Mouse (Mus musculus) T-helper 1 cell (primary cell): ENCODE results near the gene Crlf1.

Experiments
- in situ Hi-C: fragments of 300-600 bp; cut with MboI, MseI; formaldehyde crosslinking; loops from one replicate; pipeline ENCODE4 v1.15.1; 2025; ENCODE audit warnings: high pct_unique_total_duplicates

Crlf1 gene

GRCm38 (mm10) chr8:70546412-70546811 lies 53.5 kb downstream of the Crlf1 start:
- in situ Hi-C loops: no loop called here

- in situ Hi-C loops: no loop called here
Measured at GRCm38 (mm10) chr8:70547762-70548161, 54.8 kb downstream of the Crlf1 start.

DNA sequence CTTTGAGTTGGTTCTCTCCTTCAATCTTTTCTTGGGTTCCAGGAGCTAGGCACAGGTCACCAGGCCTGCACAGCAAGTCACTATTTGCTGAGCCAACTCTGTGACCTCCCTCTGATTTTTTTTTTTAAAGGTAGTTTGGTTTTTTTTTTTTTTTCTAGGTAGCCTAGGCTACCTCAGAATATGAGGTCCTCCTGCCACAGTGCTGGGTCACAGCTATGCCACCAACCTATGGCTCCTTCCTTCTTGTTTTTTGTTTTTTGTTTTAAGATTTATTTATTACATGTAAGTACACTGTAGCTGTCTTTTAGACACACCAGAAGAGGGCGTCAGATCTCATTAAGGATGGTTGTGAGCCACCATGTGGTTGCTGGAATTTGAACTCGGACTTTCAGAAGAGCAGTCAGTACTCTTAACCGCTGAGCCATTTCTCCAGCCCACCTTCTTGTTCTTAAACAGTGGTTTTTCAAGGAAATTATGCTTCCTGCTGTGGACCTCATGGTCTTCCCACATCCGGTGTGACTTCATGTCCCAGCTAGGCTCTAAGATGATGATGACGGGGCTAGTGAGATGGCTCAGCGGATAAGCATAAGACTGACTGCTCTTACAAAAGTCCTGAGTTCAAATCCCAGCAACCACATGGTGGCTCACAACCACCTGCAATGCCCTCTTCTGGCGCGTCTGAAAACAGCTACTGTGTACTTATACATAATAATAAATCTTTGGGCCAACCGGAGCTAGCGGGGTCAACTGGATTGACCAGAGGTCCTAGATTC lies 56.6 kb downstream of the Crlf1 start:
- in situ Hi-C loops: no loop called here

DNA sequence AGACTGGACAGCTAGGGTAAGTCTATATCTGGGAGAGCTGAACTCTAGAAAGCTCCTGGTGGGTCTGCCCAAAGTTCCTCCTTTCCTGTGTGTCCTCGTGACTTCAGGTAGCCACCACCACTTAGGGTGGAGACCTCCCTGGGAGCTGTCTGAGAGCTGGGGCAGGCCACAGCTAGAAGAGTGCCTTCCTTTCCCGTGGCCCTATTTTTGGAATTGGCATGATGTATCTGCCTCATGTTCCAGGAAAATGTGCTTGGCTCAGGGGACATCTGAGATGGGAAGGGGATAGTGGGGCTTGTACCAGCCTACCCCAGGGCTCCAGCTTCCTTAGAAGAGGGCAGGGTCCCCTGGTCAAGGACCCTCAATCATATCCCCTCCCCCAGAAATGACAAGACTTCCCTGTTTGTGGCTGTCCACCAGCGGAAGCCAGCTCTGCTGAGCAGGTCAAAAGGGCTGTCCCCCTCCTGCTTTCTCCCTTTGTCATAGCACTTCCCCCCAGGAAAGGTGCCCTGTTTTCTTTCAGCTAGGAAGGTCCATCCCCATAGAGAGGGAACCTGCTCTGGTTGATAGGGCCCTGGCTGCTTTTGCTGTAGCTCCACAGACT lies 58.7 kb downstream of the Crlf1 start:
- in situ Hi-C loops: no loop called here

GRCm38 (mm10) chr8:70552836-70553235 lies 59.9 kb downstream of the Crlf1 start:
- in situ Hi-C loops: no loop called here
